Mouse (Mus musculus) limb, embryonic 13.5 days (tissue): ENCODE results near the gene Fosl2. TPM values are rescaled to one million over a fixed set of nuclear protein-coding genes. Genes with fewer than 3 reads are reported as not detected.

ENCODE experiments used
- ATAC-seq: fragments of 200-750 bp; cut with Nextera tagmentation; 2 replicates; pipeline ENCODE4 v1.8.0; 2017; ENCODE audit warnings: low read depth, moderate number of reproducible peaks, moderate TSS enrichment; ENCODE audit not compliant: low FRiP score
- H3K27ac ChIP-seq: fragments of 300-500 bp; sonication (generic); 2 replicates; pipeline ENCODE4 v1.5.1; 2015; ENCODE audit warnings: inconsistent platforms, mild to moderate bottlenecking, moderate library complexity
- H3K27me3 ChIP-seq: fragments of 300-500 bp; sonication (generic); 2 replicates; pipeline ENCODE4 v1.6.1; 2015; ENCODE audit warnings: mild to moderate bottlenecking, inconsistent platforms
- H3K36me3 ChIP-seq: fragments of 300-500 bp; sonication (generic); 2 replicates; pipeline ENCODE4 v1.6.1; 2015; ENCODE audit warnings: inconsistent platforms, mild to moderate bottlenecking, moderate library complexity
- H3K4me1 ChIP-seq: fragments of 300-500 bp; sonication (generic); 2 replicates; pipeline ENCODE4 v1.6.1; 2015; ENCODE audit warnings: inconsistent platforms
- H3K4me2 ChIP-seq: fragments of 300-500 bp; sonication (generic); replicated peaks from 2 replicates; pipeline ENCODE4 v1.6.1; 2015; ENCODE audit warnings: inconsistent platforms, mild to moderate bottlenecking, moderate library complexity
- H3K4me3 ChIP-seq: fragments of 300-500 bp; sonication (generic); 2 replicates; pipeline ENCODE4 v1.5.1; 2015; ENCODE audit warnings: moderate library complexity, mild to moderate bottlenecking, inconsistent platforms
- H3K9ac ChIP-seq: fragments of 300-500 bp; sonication (generic); 2 replicates; pipeline ENCODE4 v1.6.1; 2015; ENCODE audit warnings: mild to moderate bottlenecking, inconsistent platforms
- H3K9me3 ChIP-seq: fragments of 300-500 bp; sonication (generic); 2 replicates; pipeline ENCODE4 v1.6.1; 2016; ENCODE audit warnings: inconsistent platforms
- WGBS: fragments of 180-500 bp; shearing (Covaris S2); methylation state at CpG from one replicate; pipeline ENCODE4 v1.1.7; 2015; 5-methylcytosine and 5-hydroxymethylcytosine counted together
- polyA plus RNA-seq: library from polyadenylated mRNA; unstranded; fragments of >200 nt; fragmentation: Nextera tagmentation; extraction: Ambion mirVana; gene quantifications from 2 replicates; pipeline ENCODE4 v1.2.1, GENCODE M21; 2015

Fosl2 gene
- polyA plus RNA-seq, 1 experiment from 2014 or later: 2.5 TPM

DNA sequence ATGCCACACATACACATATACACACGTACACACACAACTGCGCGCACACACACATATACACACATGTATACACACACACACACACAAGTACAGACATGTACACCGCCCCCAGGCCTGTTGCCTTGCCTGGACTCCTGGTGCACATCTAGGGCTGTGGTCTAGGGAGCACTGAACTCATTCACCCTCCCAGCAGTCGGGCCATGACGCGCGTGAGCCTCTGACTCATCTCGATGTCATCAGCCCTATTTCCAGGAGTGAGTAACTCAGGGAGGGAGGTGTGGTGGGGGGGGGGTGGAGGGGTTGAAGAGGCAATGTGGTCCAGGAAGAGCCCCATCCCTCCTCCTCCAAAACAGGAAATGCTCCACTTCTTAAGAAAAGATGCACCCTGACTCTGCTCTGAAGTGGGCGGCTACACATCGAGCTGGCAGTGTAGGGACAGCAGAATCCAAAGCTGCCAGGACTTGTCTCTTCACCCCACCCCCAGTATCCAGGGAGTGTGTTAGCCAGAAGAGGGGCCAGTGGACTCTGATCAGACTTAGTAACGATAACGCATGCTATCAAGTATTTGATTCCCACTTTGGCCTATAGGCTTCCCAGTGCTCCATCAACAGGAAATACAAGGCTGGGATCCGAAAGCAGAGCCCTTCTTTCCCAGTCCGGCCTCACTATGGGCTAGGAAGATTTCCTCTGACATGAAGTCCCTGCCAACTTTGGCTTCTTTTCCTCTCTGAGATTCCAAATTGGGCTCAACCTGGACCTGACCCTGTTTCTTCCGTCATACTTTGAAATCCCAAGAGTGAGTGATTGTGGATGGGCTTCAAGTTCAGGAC, 56.6 kb downstream of the Fosl2 start:
- no peak overlapping the region for H3K9ac ChIP-seq
- H3K4me3 ChIP-seq: no peak overlapping the region
- H3K4me1 ChIP-seq: no peaks in the 10 kb centered on the region
- 80% methylated on average over 16 of the region's 16 CpGs for WGBS
- H3K9me3 ChIP-seq: no peaks in the 10 kb centered on the region
- H3K27ac ChIP-seq: no peak overlapping the region
- H3K36me3 ChIP-seq: no peaks in the 10 kb centered on the region
- no peak overlapping the region for H3K4me2 ChIP-seq
- ATAC-seq: no peak
- H3K27me3 ChIP-seq: no peaks in the 10 kb centered on the region

DNA sequence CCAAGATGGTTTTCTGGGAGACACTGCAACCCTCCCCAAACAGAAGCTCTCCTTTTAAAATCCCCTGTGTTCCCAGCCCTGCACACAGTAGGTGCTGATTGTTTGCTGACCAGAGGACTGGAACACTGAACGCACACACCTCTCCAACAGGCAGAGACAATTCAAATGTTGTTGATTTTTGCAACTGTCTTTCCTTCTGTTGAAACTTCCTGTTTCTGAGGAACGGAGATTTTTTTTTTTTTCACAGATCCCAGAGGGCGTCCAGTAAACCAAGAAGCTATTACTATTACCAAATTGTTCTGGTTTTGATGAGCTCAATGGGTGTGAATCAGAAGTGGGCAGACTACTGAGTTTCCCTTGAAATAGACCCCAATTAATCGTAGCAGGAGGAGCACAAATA, 58.6 kb downstream of the Fosl2 start:
- Histone ChIP-seq H3K9ac (no peak overlapping the region), H3K4me2 (no peak overlapping the region), H3K36me3 (no peaks in the 10 kb centered on the region), H3K4me3 (no peak overlapping the region), H3K27ac (no peak overlapping the region), H3K4me1 (no peaks in the 10 kb centered on the region), H3K9me3 (no peaks in the 10 kb centered on the region), H3K27me3 (no peaks in the 10 kb centered on the region)
- no peak for ATAC-seq
- WGBS: 72% methylated on average over 4 of the region's 4 CpGs

DNA sequence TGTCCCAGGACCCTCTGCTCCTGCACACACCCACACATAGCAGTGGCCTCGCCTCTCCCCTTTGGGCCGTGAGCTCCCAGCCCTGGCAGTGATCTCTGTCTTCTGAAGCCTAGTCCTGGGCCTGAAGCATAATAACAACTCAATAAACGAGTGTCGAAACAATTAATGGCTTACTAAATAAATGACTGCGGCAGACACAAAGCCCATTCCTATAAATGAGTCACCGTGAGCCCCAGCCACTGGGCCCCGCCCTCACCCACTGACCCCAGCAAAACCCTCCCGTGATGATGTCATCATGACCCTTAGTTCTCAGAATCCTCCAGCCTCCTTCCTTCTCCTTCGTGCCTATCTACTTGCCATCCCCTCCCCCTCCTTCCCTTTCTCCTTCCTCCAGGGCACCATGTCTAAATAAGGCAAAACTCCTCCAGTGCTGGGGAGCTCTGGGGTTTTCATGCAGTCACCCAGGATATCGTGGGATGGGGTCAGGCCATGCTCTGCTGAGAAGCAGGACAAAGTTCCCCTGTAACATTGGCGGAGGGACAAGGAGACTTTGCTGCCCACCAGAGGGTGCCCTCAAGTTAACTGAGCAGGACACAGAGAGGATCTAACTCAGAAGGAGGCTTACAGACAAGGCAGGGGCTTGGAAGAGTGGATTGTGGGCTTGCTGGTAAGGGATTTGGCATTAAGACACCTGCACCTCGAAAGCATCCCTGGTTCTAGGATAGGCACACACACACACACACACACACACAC, 60.4 kb downstream of the Fosl2 start:
- Histone ChIP-seq H3K36me3 (no peaks in the 10 kb centered on the region), H3K4me2 (no peak overlapping the region), H3K27me3 (no peaks in the 10 kb centered on the region), H3K4me1 (no peaks in the 10 kb centered on the region), H3K9ac (no peak overlapping the region), H3K27ac (no peak overlapping the region), H3K9me3 (no peaks in the 10 kb centered on the region), H3K4me3 (no peak overlapping the region)
- WGBS: 66% methylated on average over 12 of the region's 12 CpGs
- ATAC-seq: no peak

- Histone ChIP-seq H3K27me3 (no peaks in the 10 kb centered on the region), H3K4me1 (no peaks in the 10 kb centered on the region), H3K9me3 (no peaks in the 10 kb centered on the region), H3K27ac (no peak overlapping the region), H3K36me3 (no peaks in the 10 kb centered on the region), H3K9ac (no peak overlapping the region), H3K4me3 (no peak overlapping the region), H3K4me2 (no peak overlapping the region)
- 21% methylated on average over 4 of the region's 4 CpGs for WGBS
- peak; percentile 66; the same call in 1 of the 2 replicates for ATAC-seq
These were observed 62.1 kb downstream of the Fosl2 start for GRCm38 (mm10) chr5:32197698-32198097.

GRCm38 (mm10) chr5:32199136-32199535, 63.5 kb downstream of the Fosl2 start:
- Histone ChIP-seq H3K4me2 (no peak overlapping the region), H3K9ac (no peak overlapping the region), H3K27me3 (no peaks in the 10 kb centered on the region), H3K27ac (no peak overlapping the region), H3K4me1 (no peaks in the 10 kb centered on the region), H3K36me3 (no peaks in the 10 kb centered on the region), H3K4me3 (no peak overlapping the region), H3K9me3 (no peaks in the 10 kb centered on the region)
- 64% methylated on average over 3 of the region's 3 CpGs for WGBS
- ATAC-seq: no peak

- Histone ChIP-seq H3K27me3 (no peaks in the 10 kb centered on the region), H3K4me3 (no peak overlapping the region), H3K27ac (no peak overlapping the region), H3K4me2 (no peak overlapping the region), H3K9ac (no peak overlapping the region), H3K4me1 (no peaks in the 10 kb centered on the region), H3K36me3 (no peaks in the 10 kb centered on the region), H3K9me3 (no peaks in the 10 kb centered on the region)
- no peak for ATAC-seq
- WGBS: 87% methylated on average over 3 of the region's 3 CpGs
These were observed 64.0 kb downstream of the Fosl2 start for GRCm38 (mm10) chr5:32199594-32199993.

DNA sequence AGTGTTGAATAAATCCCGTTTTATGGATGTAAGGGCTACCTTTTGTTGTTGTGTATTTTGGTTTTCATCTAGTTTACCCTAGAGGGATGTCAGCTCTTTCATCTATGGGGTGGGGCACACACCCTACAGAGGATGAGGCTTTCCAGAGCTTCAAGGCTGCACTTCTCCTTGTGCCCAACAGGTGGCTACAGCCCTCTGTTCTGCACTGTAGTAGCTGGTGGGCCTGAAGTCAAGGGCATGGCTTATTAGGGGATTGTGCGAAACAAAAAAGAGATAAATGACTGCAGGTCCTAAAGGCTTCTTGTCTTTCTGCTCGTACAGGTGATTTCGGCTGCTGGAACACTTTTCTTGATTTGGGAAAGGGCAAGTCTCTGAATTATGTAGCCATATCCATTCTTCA, 69.1 kb downstream of the Fosl2 start:
- Histone ChIP-seq H3K27me3 (no peaks in the 10 kb centered on the region), H3K27ac (no peak overlapping the region), H3K9me3 (no peaks in the 10 kb centered on the region), H3K9ac (no peak overlapping the region), H3K36me3 (no peaks in the 10 kb centered on the region), H3K4me3 (no peak overlapping the region), H3K4me1 (no peaks in the 10 kb centered on the region), H3K4me2 (no peak overlapping the region)
- 70% methylated on average over 4 of the region's 4 CpGs for WGBS
- ATAC-seq: no peak

GRCm38 (mm10) chr5:32206726-32207125, 71.1 kb downstream of the Fosl2 start:
- WGBS: 62% methylated on average over 2 of the region's 2 CpGs
- no peaks in the 10 kb centered on the region for H3K27me3 ChIP-seq
- H3K9ac ChIP-seq: no peak overlapping the region
- no peak overlapping the region for H3K4me3 ChIP-seq
- no peaks in the 10 kb centered on the region for H3K9me3 ChIP-seq
- no peak overlapping the region for H3K4me2 ChIP-seq
- H3K27ac ChIP-seq: no peak overlapping the region
- no peaks in the 10 kb centered on the region for H3K36me3 ChIP-seq
- H3K4me1 ChIP-seq: no peaks in the 10 kb centered on the region
- no peak for ATAC-seq

Other genes with a start within 250 kb of the Fosl2 start
- 0.36 and 1.0 TPM in 2 replicates for gene Plb1, start 96.9 kb downstream of the Fosl2 start, polyA plus RNA-seq